Mouse (Mus musculus) mouse trophoblast stem cell (cell line): ENCODE measurements around the gene Cyp17a1.

Source experiments
- in situ Hi-C, 2 experiments: fragments of 300-500 bp; cut with MseI, MboI; formaldehyde crosslinking; loops; 2 replicates in 1 of 2; 3 replicates in 1 of 2; pipeline ENCODE4 v1.15.1; 2025

Cyp17a1 gene

GRCm38 (mm10) chr19:46672766-46673418 lies at the start of gene Cyp17a1:
TSS of gene Cyp17a1 (minus strand) at chr19:46673172.
- in situ Hi-C loops = loop anchor here in 1 of 2 experiments (5.0 kb wide), 1 partner anchor 69 kb away; no protein-coding TSS in a partner anchor

GRCm38 (mm10) chr19:46718150-46718549 lies 45.2 kb upstream of the Cyp17a1 start:
- in situ Hi-C loops = no loop called here

DNA sequence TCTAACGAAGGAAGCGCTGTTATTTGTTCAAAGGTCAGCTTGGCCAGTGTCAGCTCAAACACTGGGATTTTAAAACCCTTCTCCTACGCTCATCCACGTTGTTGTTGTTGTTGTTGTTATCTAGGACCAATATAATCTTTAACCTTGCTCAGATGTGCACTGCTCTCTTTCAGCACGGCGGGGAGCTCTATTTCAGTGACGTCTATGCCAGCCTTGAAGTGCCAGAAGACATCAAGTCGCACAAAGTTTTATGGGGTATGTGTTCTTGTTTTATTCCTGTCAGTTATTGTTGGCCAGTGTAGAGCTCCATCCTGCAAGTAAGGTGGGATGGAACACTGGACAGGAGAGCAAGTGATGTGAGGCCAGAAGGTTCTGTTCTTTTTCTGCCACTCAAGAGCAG lies 42.0 kb upstream of the Cyp17a1 start:
- in situ Hi-C loops = no loop called here

GRCm38 (mm10) chr19:46714234-46714633 lies 41.3 kb upstream of the Cyp17a1 start:
- in situ Hi-C loops = no loop called here

DNA sequence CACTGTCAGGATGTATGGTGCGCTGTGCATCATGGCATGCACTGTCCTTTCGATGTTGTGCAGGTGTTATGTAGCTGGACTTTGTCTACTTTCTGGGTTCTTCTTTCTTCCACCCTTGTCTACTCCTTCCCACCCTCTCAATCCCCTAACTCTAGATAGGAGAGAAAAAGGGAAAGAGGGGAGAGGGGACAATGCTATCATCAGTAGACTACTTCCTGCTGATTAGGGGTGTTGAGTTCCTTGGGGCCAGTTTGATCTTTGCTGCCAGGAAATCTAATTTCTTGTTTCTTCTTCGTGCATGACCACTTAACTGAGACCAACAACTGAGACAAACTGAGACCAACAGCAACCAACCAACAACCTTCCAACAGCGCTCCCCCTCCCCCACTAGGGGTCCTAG lies 37.6 kb upstream of the Cyp17a1 start:
- in situ Hi-C loops = no loop called here

DNA sequence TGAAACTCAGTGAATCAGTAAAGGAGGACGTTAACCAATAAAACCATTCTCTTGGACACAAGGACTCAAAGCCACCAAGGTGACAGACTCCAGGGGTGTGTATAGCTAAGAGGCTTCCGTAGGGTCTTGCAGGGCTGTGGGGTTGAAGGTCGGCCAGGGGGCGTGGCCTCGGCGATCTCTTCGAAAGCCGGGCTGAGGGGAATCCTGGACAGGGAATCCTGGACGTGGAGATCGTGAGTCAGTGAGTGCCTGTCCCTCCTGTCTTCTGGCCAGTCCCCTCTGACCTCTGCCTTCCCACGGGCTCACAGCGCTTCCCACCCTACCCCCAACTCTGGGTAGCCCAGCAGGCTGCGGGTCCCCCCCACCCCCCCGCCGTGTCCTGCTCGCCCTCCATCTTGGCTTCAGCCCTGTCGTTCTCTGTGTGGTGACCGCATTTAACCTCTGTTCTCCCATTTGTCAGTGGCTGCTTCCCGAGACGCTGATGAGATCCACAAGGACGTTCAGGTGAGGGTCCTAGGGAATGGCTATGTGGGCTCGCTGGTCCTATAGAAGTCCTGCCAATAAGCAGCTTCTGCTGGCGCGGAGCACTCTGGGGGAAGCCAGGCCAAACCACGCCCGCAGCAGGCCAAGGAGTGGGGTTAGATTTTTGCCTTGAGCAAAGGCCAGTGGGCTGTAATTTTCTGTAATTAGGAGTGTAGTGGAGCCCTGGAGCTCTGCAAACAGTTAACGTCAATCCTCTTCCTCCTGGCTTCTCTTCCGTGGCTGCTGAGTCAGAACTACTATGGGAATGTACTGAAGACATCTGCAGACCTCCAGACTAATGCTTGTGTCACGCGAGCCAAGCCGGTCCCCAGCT lies 34.6 kb upstream of the Cyp17a1 start, which contains the start of gene As3mt:
Gene As3mt (plus strand): TSS at position 163 of the 856 bp plus-strand sequence.
- in situ Hi-C loops = no loop called here

- in situ Hi-C loops = no loop called here
These were observed 33.7 kb upstream of the Cyp17a1 start for GRCm38 (mm10) chr19:46706540-46707295.

DNA sequence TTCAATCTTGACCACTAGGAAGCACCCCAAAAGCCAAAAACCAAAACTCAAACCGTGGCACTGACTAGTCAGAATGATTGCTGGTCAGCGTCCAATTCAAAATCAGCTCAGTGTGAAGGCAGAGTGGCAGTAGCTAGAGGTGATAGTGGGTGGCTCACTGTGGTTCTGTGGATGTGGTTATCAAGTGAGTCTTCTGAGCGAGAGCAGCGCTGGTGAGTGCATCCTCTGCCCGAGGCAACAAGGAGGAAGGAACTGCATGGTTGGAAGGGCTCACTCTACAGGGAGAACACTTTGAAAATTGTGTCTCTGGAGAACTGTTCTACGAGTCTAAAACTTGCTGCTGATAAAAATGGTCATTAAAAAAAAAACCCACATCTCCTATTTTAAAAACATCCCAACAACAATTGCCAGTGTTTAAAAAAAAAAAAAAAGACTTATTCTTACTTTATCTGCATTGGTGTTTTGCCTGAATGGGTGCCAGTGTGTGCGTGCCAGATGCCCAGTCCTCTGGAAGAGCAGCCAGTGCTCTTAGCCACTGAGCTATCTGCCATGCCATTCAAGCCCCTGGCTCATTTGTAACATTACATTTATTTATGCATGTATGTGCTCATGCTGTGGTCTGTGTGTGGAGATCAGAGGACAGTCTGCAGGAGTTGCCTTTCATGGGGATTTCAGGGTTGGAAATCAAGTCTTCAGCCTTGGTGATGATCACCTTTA lies 33.0 kb upstream of the Cyp17a1 start:
- in situ Hi-C loops = no loop called here

- in situ Hi-C loops = no loop called here
These were observed 28.2 kb upstream of the Cyp17a1 start for GRCm38 (mm10) chr19:46701156-46701555.

- in situ Hi-C loops = no loop called here
These were observed 26.1 kb upstream of the Cyp17a1 start for GRCm38 (mm10) chr19:46699011-46699481.

- in situ Hi-C loops = no loop called here
These were observed 25.0 kb upstream of the Cyp17a1 start for GRCm38 (mm10) chr19:46697840-46698517.

- in situ Hi-C loops = no loop called here
These were observed 24.0 kb upstream of the Cyp17a1 start for GRCm38 (mm10) chr19:46696943-46697342.

DNA sequence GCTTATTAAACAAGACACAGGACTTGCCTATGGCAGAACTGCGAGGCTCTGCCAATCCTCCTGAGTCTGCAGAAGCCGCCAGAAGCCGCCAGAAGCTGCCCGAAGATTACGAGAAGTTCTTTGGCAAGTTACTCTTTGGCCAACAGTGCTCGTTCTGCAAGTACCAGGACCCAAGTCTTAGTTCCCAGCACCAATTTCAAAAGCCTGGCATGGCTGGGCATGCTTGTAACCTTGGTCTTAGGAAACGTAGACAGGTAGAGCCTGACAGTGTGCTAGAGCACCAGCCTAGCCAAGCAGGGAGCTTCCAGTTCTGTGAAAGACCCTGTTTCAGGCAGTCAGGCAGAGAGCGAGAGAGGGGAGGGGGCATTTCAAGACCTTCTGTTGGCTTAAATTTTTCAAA lies 23.5 kb upstream of the Cyp17a1 start:
- in situ Hi-C loops = no loop called here

GRCm38 (mm10) chr19:46693146-46693545 lies 20.2 kb upstream of the Cyp17a1 start:
- in situ Hi-C loops = no loop called here

GRCm38 (mm10) chr19:46691078-46691477 lies 18.1 kb upstream of the Cyp17a1 start:
- in situ Hi-C loops = no loop called here

DNA sequence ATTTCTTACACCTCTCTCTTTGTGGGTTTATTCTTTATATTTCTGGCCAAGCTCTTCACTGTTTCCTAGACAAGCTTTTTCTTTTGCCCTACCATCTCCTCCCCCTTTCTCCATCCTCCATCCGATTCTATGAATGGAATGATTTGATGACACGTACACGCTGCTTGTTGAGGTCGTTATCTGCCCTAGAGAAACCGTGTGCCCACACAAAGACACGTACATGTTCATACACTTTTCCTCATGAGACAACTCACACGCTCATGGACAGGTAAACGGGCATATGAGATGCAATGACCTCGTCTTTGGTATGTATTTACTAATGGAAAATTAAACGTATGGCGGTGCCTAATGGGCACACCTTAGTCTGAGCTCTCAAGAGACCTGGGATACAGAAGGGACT lies 17.4 kb upstream of the Cyp17a1 start:
- in situ Hi-C loops = no loop called here

DNA sequence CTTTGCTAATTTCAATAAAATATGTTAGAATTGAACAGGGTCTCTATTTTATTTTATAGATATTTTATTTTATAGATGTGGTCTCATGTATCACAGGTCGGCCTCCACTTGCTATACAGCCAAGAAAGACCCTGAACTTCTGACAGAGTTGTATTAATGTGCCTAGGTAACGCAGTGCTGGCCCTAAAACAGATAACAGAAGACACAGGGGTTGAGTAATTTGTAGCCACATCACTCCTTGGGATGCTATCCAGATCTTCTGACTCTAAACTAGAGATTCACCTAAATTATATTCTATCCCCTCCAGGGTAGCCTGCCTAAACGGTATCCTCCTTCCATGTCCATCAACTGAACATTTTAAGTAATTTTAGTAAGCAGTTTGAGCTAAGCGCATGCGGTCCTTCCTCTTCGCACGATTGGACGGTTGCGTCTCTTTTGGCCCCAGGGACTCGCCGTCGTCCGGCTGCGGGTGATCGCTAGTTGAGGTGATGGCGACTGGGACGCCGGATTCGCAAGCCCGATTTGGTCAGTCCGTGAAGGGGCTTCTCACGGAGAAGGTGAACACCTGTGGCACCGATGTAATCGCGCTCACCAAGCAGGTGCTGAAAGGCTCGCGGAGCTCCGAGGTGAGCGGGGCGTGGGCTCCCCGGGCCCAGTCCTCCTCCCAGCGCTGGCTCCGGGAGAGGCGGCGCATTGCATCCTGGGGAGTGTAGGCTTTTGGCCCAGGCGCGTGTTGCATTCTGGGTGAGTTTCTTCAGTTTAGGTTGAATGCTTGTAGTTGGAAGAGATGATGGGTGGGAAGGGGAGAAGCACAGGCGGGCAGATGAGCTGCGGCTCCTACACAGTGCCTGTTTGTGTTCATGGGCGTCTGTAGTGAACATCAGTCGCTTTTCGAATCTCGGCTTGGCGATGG lies 16.7 kb upstream of the Cyp17a1 start, which contains the start of gene Borcs7:
Gene Borcs7 (plus strand): TSS at position 447 of the 913 bp plus-strand sequence.
- in situ Hi-C loops = no loop called here

- in situ Hi-C loops = loop anchor here (5.0 kb wide), 2 partner anchors 52 to 187 kb away; no protein-coding TSS in a partner anchor
These were observed 6.9 kb upstream of the Cyp17a1 start for GRCm38 (mm10) chr19:46679720-46680383.

GRCm38 (mm10) chr19:46675641-46676040 lies 2.7 kb upstream of the Cyp17a1 start:
- in situ Hi-C loops = loop anchor here in 1 of 2 experiments (5.0 kb wide), 1 partner anchor 192 kb away; no protein-coding TSS in a partner anchor
